Mouse (Mus musculus) ES-Bruce4 (cell line): ENCODE results near the gene Klc3. TPM values are rescaled to one million over a fixed set of nuclear protein-coding genes. Genes with fewer than 3 reads are reported as not detected.

ENCODE experiments used
- H3K27ac ChIP-seq: 2 replicates; pipeline ENCODE4 v1.5.1; 2012; ENCODE audit warnings: low read length, inconsistent platforms; ENCODE audit not compliant: insufficient read depth
- H3K27me3 ChIP-seq: 2 replicates; pipeline ENCODE4 v1.6.1; 2012; ENCODE audit warnings: mild to moderate bottlenecking, low read length, inconsistent platforms; ENCODE audit not compliant: control insufficient read depth, poor library complexity, insufficient read depth, severe bottlenecking
- H3K36me3 ChIP-seq: 2 replicates; pipeline ENCODE4 v1.6.1; 2012; ENCODE audit warnings: inconsistent platforms, mild to moderate bottlenecking, low read length, moderate library complexity; ENCODE audit not compliant: control insufficient read depth, poor library complexity, insufficient read depth, severe bottlenecking
- H3K4me1 ChIP-seq: one replicate; pipeline ENCODE4 v1.8.1; 2011; ENCODE audit warnings: low read length; ENCODE audit not compliant: control insufficient read depth, insufficient read depth
- H3K4me3 ChIP-seq: 2 replicates; pipeline ENCODE4 v1.5.1; 2011; ENCODE audit warnings: low read depth, mild to moderate bottlenecking, low read length
- H3K9ac ChIP-seq: 2 replicates; pipeline ENCODE4 v1.6.1; 2012; ENCODE audit warnings: low read depth, mild to moderate bottlenecking, inconsistent platforms; ENCODE audit not compliant: poor library complexity, severe bottlenecking
- H3K9me3 ChIP-seq: replicated peaks from 2 replicates; pipeline ENCODE4 v1.6.1; 2012; ENCODE audit warnings: mild to moderate bottlenecking, low read length, inconsistent platforms; ENCODE audit not compliant: control insufficient read depth, poor library complexity, insufficient read depth, severe bottlenecking
- CTCF ChIP-seq: IDR thresholded peaks from one replicate; pipeline ENCODE4 v1.8.1; 2011; ENCODE audit warnings: low read depth, low read length
- EP300 ChIP-seq: IDR thresholded peaks from 2 replicates; pipeline ENCODE4 v1.6.1; 2011; ENCODE audit warnings: low read depth, low read length; ENCODE audit not compliant: insufficient read depth
- POLR2A ChIP-seq: IDR thresholded peaks from one replicate; pipeline ENCODE4 v1.8.1; 2011; ENCODE audit warnings: low read length; ENCODE audit not compliant: insufficient read depth
- polyA plus RNA-seq: library from polyadenylated mRNA; stranded (reverse); fragments of >200 nt; gene quantifications from 2 replicates; pipeline ENCODE4 v1.2.4, GENCODE M21; 2011; ENCODE audit warnings: low read depth; ENCODE audit not compliant: missing spikeins, insufficient read depth, insufficient read length

Gene Klc3
- polyA plus RNA-seq, 1 experiment, result 17.6 TPM

DNA sequence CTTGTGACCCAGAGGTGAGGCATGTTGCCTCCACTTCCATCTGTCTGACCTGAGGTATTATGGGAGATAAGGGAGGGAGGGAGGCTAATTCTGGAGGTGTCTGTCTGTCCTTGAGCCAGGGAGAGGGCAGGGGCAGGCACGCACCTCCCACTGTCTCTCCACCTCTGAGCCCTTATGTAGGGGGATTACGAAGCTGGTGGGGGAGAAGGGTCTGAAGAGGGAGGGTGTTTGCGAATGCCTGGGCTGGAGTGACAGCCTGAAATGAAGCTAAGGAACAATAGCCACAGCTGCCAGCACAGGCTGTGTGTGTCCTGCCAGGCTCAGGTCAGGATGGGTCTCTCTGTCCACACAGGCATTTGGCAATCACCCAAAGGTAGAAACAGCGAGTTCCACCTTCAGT is 41.6 kb downstream of the Klc3 start:
- Histone ChIP-seq H3K4me3 (no peak overlapping the region), H3K9ac (0 out of 2 replicates have a peak overlapping the region, but pooled peaks have one; percentile 61), H3K36me3 (no peaks in the 10 kb centered on the region; the same call in 1 of the 2 replicates), H3K9me3 (no peaks in the 10 kb centered on the region), H3K27me3 (no peaks in the 10 kb centered on the region), H3K27ac (no peak overlapping the region), H3K4me1 (peaks cover 1% of the 10 kb centered on the region)
- TF ChIP-seq CTCF (no peak), POLR2A (no peak)

GRCm38 (mm10) chr7:19361720-19362119 is 42.2 kb downstream of the Klc3 start:
- peaks cover 1% of the 10 kb centered on the region for H3K4me1 ChIP-seq
- H3K9ac ChIP-seq, result peak overlapping the region; percentile 61
- no peaks in the 10 kb centered on the region for H3K27me3 ChIP-seq
- H3K27ac ChIP-seq, result no peak overlapping the region
- H3K4me3 ChIP-seq, result peak overlapping the region; percentile 87
- H3K36me3 ChIP-seq, result peaks cover 4% of the 10 kb centered on the region
- no peaks in the 10 kb centered on the region for H3K9me3 ChIP-seq
- peak; percentile 86 for TF ChIP-seq CTCF
- no peak for TF ChIP-seq EP300

DNA sequence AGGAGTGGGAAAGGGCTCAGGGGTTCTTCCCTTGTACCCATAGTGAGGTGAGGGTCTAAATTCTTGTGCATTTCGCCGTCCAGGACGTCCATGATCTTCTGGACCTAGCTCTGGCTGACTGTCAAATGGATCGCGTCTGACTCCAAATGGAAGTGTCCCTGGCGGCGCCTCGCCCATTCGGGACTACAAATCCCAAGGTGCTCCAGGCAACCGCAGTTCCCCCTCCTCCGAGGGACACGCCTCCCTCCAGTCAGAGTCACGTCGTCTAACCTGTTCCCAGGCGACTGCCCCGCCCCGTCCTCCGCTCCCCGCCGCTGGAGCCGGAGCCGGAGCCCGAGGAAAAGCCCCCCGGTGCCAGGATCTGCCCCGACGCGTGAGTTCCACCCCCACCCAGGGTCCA is 43.0 kb downstream of the Klc3 start:
- H3K27ac ChIP-seq, result no peak overlapping the region
- no peaks in the 10 kb centered on the region for H3K27me3 ChIP-seq
- peaks cover 4% of the 10 kb centered on the region for H3K36me3 ChIP-seq
- H3K4me1 ChIP-seq, result peaks cover 1% of the 10 kb centered on the region
- TF ChIP-seq CTCF, result no peak
- no peak for TF ChIP-seq EP300
- no peak for TF ChIP-seq POLR2A
- no peaks in the 10 kb centered on the region for H3K9me3 ChIP-seq
- peak overlapping the region; percentile 61 for H3K9ac ChIP-seq
- peak overlapping the region; percentile 87 for H3K4me3 ChIP-seq

DNA sequence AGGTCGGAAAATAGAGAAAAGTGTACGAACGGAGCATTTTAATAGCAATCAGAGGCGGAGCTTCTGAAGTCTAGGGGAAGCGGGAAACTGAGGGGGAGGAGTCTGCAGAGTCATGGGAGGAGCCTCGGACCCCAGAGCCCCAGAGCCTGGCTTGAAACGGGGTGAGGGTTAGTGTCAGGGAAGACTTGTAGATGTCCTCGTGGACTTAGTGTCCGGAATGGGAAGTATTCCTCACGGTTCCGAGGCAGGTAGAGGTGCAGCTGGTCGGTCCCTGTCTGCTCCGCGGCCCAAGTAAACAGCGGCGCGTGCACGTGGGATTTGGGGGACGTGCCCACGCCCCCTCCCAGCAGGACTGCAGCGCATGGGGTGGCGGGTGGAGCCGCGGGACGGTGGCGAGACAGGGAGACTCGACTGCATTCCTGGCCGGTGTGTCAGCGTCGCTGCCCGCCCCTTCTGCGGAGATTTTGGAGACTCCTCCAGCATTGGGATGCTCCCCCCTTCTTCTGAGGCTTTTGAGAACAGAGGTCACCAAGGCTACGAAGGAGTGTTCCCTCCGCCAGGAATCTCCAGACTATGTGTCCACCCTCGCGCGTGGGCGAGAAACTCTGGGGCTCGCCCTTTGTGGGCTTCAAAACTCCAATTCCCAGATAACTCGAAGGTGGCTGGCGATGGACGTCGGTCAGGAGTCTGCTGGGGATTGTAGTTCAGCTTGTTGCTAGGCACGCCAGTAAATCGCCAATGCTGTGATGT is 43.8 kb downstream of the Klc3 start:
- Histone ChIP-seq H3K4me3 (peak overlapping the region; percentile 78), H3K27ac (no peak overlapping the region), H3K36me3 (peaks cover 4% of the 10 kb centered on the region), H3K9ac (peak overlapping the region; percentile 19), H3K4me1 (peaks cover 1% of the 10 kb centered on the region), H3K9me3 (no peaks in the 10 kb centered on the region), H3K27me3 (no peaks in the 10 kb centered on the region)
- no peak for TF ChIP-seq CTCF
- no peak for TF ChIP-seq POLR2A
- TF ChIP-seq EP300, result no peak

DNA sequence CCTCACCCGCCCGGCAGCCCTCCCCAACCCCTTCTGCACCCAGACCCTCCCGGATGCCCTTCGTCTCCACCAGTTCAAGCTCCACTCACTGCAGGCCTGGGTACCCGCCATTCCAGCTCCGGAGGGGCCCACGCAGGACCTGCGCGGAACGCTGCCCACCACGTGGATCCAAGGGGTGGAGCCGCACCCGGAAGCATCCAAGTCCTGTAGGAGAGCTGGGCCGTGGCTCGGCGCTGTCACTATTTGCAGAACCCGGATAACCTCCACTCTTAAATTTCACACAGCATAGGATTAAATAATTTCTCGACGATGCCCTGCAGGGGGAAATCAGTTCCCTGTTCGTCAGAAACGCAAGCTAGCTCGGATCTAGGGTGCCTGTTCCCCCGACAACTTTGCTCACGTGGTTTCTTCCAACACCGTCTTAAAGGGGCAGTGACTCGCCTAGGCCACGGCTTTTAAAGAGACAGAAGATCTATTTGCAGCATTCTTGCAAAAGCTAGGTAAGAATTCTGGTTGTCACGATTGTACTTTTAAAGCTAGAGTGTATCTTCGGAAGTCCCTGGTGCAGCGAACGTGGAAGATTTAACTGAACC is 44.5 kb downstream of the Klc3 start, which contains the start of the genes Cd3eap and Ppp1r13l:
Gene Cd3eap, minus strand, starts transcription at position 185 of the 593 bp plus-strand sequence.
Gene Ppp1r13l, plus strand, starts transcription at position 451 of the 593 bp plus-strand sequence.
- TF ChIP-seq POLR2A, result peak; percentile 22
- no peak for TF ChIP-seq EP300

GRCm38 (mm10) chr7:19358634-19359033 is 45.3 kb downstream of the Klc3 start:
- TF ChIP-seq CTCF, result no peak
- no peak for TF ChIP-seq EP300
- no peak for TF ChIP-seq POLR2A
- Histone ChIP-seq H3K27ac (no peak overlapping the region), H3K36me3 (peaks cover 4% of the 10 kb centered on the region), H3K9me3 (no peaks in the 10 kb centered on the region), H3K4me3 (peak overlapping the region; percentile 58), H3K27me3 (no peaks in the 10 kb centered on the region), H3K4me1 (peaks cover 1% of the 10 kb centered on the region), H3K9ac (peak overlapping the region; percentile 19)

More for the DNA sequence above, 44.5 kb downstream of the Klc3 start, which contains the start of the genes Cd3eap and Ppp1r13l:
- no peaks in the 10 kb centered on the region for H3K9me3 ChIP-seq
- peaks cover 4% of the 10 kb centered on the region for H3K36me3 ChIP-seq
- H3K27ac ChIP-seq, result no peak within 1 kb of the TSS
- no peaks in the 10 kb centered on the region for H3K27me3 ChIP-seq
- peak within 1 kb of the TSS; percentile 78 for H3K4me3 ChIP-seq
- peaks cover 1% of the 10 kb centered on the region for H3K4me1 ChIP-seq
- H3K9ac ChIP-seq, result peak within 1 kb of the TSS; percentile 19
